13 mouse cellular contexts compared by ENCODE assay signal in genomic region chr7:83056101-83056935, GRCm38 (mm10).
A peak's percentile ranks its signal among the peaks of the same experiment; 100 is the strongest.
DNase-seq lines count a peak whose midpoint lies in the region; ATAC-seq and TF ChIP-seq lines count a peak whose summit lies in the region.
"Had no signal": no experiment of that assay in that cellular context is flagged by ENCODE, and none has a peak within 500 bp of the region (broad histone marks: within the 10 kb centered on the region; RNA-seq: fewer than 3 reads in every experiment).

No protein-coding gene starts in this region.

- DNase-seq in frontal cortex, postnatal 25 days (ENCODE audit: low spot score in 2 of 2), result no peak
- peak; percentile 40 for DNase-seq in lung, embryonic 14.5 days
- DNase-seq in lung, postnatal 0 days (ENCODE audit: low spot score), result no peak
- DNase-seq in frontal cortex, postnatal 36 days (ENCODE audit: low spot score in 2 of 2), result peak; percentile 51 to 70
- peak; percentile 65 for DNase-seq in telencephalon, adult 2 months (ENCODE audit: low read depth, low spot score)
- no peak for DNase-seq in spleen, postnatal 4 days (ENCODE audit: low spot score in 2 of 2)
- DNase-seq in adrenal gland, postnatal 10 days, result no peak
- DNase-seq: gastrocnemius, adult 2 months; kidney, adult 2 months; lung, adult 2 months had no signal

- ATAC-seq in frontal cortex, adult (ENCODE audit: low TSS enrichment), result peak; percentile 64
- peak; percentile 63 for ATAC-seq in lung, embryonic 14.5 days (ENCODE audit: insufficient read depth)
- ATAC-seq in lung, postnatal 0 days, result no peak
- ATAC-seq: midbrain, embryonic 15.5 days had no signal

- no peak overlapping the region for H3K4me2 ChIP-seq in lung, embryonic 14.5 days
- no peak overlapping the region for H3K4me2 ChIP-seq in lung, postnatal 0 days (replicated peaks; ENCODE audit: low read depth, low read length)
- H3K4me2 ChIP-seq: midbrain, embryonic 15.5 days had no signal

- H3K27ac ChIP-seq in lung, embryonic 14.5 days (ENCODE audit: low read depth), result peak overlapping the region; percentile 36; the same call in 1 of the 2 replicates
- no peak overlapping the region for H3K27ac ChIP-seq in lung, postnatal 0 days (ENCODE audit: low read length)
- H3K27ac ChIP-seq: gastrocnemius, adult 2 months; midbrain, embryonic 15.5 days had no signal

- no peaks in the 10 kb centered on the region for H3K36me3 ChIP-seq in lung, embryonic 14.5 days (ENCODE audit: insufficient read depth)
- H3K36me3 ChIP-seq in lung, postnatal 0 days (ENCODE audit: insufficient read depth, low read length), result no peaks in the 10 kb centered on the region
- H3K36me3 ChIP-seq: midbrain, embryonic 15.5 days had no signal

- WGBS in lung, embryonic 14.5 days, result 53% methylated on average over 13 of the region's 13 CpGs
- WGBS in lung, postnatal 0 days, result 61% methylated on average over 13 of the region's 13 CpGs

- H3K4me1 ChIP-seq in lung, embryonic 14.5 days (ENCODE audit: insufficient read depth), result 0 out of 2 replicates have a peak, but pooled peaks cover 3% of the 10 kb centered on the region
- no peaks in the 10 kb centered on the region for H3K4me1 ChIP-seq in lung, postnatal 0 days (ENCODE audit: insufficient read depth, low read depth, low read length)
- H3K4me1 ChIP-seq: midbrain, embryonic 15.5 days had no signal

- H3K9me3 ChIP-seq in lung, embryonic 14.5 days (ENCODE audit: low read depth, low read length), result no peaks in the 10 kb centered on the region
- H3K9me3 ChIP-seq in lung, postnatal 0 days (ENCODE audit: low read length), result no peaks in the 10 kb centered on the region
- H3K9me3 ChIP-seq: midbrain, embryonic 15.5 days had no signal

- H3K27me3 ChIP-seq in lung, embryonic 14.5 days (ENCODE audit: insufficient read depth, low read length), result no peaks in the 10 kb centered on the region
- no peaks in the 10 kb centered on the region for H3K27me3 ChIP-seq in lung, postnatal 0 days (replicated peaks; ENCODE audit: insufficient read depth, low read length)
- H3K27me3 ChIP-seq: CH12.LX; midbrain, embryonic 15.5 days had no signal

- no peak for TF ChIP-seq EP300 in lung, postnatal 0 days (IDR thresholded peaks at IDR 0.05)

- TF ChIP-seq CTCF in lung, embryonic 14.5 days (IDR thresholded peaks at IDR 0.05; ENCODE audit: low read depth), result no peak
- no peak for TF ChIP-seq CTCF in lung, postnatal 0 days (IDR thresholded peaks at IDR 0.05)

- no peak overlapping the region for H3K4me3 ChIP-seq in lung, embryonic 14.5 days (ENCODE audit: low read depth, low read length)
- H3K4me3 ChIP-seq in lung, postnatal 0 days (ENCODE audit: low read depth, low read length), result no peak overlapping the region
- H3K4me3 ChIP-seq: gastrocnemius, adult 2 months; midbrain, embryonic 15.5 days had no signal

- no peak overlapping the region for H3K9ac ChIP-seq in lung, embryonic 14.5 days
- no peak overlapping the region for H3K9ac ChIP-seq in lung, postnatal 0 days (replicated peaks; ENCODE audit: low read depth)
- H3K9ac ChIP-seq: midbrain, embryonic 15.5 days had no signal

Comparison
In these comparisons a context has a peak if more than half of its experiments do, and no peak if none do; other contexts are left out.
1. DNase-seq: peak in lung, embryonic 14.5 days (single experiment), frontal cortex, postnatal 36 days (2 of 2) and telencephalon, adult 2 months (single experiment); none in frontal cortex, postnatal 25 days (0 of 2), lung, postnatal 0 days (single experiment), spleen, postnatal 4 days (0 of 2) and adrenal gland, postnatal 10 days (single experiment).